Mouse (Mus musculus): Measurements from ENCODE around the gene Wdr95.

Wdr95 gene

GRCm38 (mm10) chr5:149649499-149650178 is 121.2 kb downstream of the Wdr95 start:
- in situ Hi-C loops (cut with MboI; ENCODE audit: unreplicated experiment in 2 of 2) = loop anchor here (25.0 kb wide), 2 partner anchors 862 to 1787 kb away; partner anchors contain the start of gene Pomp (in 1 of the 2)

DNA sequence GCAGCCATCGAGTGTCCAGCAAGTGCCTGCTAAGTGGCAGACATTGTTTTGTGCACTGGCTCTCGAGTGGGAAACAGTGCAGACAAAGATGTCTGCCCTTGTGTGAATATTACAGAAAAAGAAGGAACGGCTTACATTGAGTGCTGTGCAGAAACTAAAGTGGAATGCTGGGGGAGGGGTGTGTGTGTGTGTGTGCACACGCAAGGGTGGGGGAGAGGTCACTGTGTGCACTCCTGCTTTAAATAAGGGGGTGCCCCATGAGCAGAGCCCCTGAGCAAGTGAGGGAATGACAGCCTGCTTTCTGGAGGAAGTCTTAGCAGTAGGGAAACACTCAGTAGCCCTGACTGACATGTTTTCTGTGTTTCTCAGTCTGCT is 121.7 kb downstream of the Wdr95 start:
- in situ Hi-C loops (cut with MboI; ENCODE audit: unreplicated experiment in 2 of 2) = no loop called here

DNA sequence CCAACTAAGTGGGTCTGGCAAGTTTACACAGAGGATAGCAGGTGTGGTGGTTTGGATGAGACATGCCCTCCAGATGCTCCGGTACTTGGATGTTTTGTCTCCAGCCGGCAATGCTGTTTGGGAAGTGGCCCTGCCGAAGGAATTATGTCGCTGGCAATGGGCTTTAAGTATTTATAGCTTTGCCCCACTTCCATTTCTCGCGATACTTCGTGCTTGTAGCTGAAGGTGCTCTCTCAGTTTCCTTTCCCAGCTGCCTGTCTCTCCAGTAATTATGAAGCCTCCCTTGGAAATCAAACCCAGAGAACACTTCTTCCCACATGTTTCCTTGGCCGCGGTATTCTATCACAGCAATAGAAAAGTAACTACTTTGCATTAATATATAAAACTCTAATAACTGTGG is 127.2 kb downstream of the Wdr95 start:
- in situ Hi-C loops (cut with MboI; ENCODE audit: unreplicated experiment in 2 of 2) = no loop called here

- in situ Hi-C loops (cut with MboI; ENCODE audit: unreplicated experiment in 2 of 2) = no loop called here
Measured at GRCm38 (mm10) chr5:149658022-149658421, 129.5 kb downstream of the Wdr95 start.

DNA sequence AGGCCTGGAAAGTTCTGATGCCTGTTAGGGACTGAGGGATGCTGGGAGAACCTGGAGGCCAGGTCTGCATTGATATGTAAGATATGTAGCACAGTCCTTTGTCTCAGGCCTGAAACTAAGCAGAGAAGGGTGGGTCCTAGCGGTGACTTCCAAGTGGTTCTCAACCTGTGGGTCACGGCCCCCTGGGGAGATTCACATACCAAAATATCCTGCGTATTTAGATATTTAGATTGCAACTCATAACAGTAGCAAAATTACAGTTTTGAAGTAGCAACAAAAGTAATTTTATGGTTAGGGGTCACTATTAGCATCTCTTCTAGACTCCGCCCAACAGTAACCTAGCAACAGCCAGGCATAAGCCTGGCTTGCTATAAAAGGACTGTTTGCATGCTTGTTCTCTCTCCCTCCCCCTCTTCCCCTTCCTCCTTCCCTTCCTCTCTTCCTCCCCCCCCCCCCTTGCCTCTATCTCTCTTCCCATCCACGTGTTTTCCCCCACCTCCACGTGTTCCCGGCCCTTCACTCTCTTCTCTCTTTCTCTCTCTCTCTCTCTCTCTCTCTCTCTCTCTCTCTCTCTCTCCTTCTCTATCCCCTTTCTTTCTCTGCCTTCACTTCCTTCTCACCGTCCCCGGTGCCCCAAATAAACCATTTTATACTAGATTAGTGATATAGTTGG is 130.4 kb downstream of the Wdr95 start:
- in situ Hi-C loops (cut with MboI; ENCODE audit: unreplicated experiment in 2 of 2) = no loop called here

DNA sequence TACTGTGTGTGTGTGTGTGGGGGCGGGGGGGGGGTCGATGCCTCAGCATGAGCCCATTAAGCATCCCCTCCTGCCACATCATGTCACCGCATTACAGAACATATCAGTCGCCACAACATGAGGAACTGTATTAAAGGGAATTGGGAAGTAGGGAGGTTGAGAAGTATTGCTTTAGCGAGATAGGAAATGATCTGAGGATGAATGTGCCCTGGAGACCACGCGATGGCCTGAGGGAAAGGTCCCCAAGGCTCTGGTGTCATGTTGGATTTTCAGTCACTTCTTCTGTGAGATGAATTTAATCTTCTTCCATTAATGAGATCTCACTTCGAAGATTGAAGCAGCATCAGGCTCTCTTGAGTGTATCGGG is 130.9 kb downstream of the Wdr95 start:
- in situ Hi-C loops (cut with MboI; ENCODE audit: unreplicated experiment in 2 of 2) = no loop called here

DNA sequence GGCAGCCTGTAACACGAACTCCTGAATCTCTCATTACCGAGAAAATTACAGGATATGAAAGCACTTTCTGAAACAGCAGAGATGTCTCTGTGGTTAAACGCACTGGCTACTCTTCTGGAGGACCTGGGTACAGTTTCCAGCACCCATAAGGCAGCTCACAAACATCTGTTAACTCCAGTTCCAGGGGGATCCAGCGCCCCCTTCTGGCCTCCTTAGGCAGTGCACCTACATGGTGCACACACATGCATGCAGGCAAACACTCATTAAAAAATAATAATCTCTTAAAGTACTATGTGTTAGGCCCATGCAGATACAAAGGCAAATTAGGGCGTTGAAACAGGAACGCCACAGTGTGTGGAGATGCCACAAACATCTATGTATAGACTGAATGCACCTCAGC is 132.9 kb downstream of the Wdr95 start:
- in situ Hi-C loops (cut with MboI; ENCODE audit: unreplicated experiment in 2 of 2) = no loop called here
